Mouse (Mus musculus) heart, adult 11 months (tissue): ENCODE measurements around the gene Camsap1.

Source experiments
- DNase-seq: peaks from one replicate; pipeline ENCODE4 v3.0.0; 2022

Camsap1 gene

GRCm38 (mm10) chr2:25977587-25978239, 5.4 kb downstream of the Camsap1 start:
- DNase-seq, result peak; percentile 93

- no peak for DNase-seq
Observed at GRCm38 (mm10) chr2:25975141-25975770, 7.8 kb downstream of the Camsap1 start.

- peak; percentile 94 for DNase-seq
Observed at GRCm38 (mm10) chr2:25970426-25970825, 12.7 kb downstream of the Camsap1 start.

DNA sequence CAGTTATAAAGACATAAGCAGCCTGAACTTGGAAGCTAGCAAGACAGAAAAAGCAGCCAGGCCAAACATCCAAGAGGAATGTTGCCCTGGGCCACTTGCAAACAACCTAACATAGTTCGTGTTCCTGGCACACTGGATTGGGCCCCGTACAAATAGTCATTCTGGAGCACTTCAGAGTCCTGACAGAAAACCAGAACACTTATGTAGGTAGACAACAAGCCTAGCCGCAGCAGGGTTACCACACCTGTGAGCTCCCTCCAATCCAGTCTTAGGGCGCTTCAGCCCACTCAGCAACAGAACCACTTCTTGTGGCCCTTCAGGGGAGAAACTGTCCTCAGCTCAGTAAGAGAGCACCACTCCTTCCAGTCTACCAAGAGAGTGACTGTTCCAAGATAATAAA, 13.8 kb downstream of the Camsap1 start:
- peak; percentile 93 for DNase-seq

DNA sequence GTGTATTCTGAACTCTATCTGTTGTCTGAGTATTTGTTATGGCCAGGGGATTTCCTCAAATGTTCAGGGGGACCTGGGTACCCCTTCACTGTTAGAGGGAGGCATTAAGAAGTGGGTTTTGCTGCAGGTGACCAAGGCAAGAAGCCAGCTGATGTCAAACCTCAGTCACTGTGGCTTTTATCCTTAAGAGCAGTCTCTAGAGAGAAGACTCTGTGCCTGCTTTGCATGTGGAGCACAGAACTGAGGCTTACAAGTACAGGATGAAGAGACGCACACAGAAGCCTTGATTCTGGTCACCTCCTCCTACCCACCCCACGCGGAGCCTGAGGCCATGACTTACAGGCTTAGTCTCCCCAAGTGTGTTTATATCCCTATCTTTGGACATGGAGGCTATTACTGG, 33.8 kb downstream of the Camsap1 start:
- peak; percentile 44 for DNase-seq

GRCm38 (mm10) chr2:25947950-25948349, 35.1 kb downstream of the Camsap1 start:
- DNase-seq, result peak; percentile 85

DNA sequence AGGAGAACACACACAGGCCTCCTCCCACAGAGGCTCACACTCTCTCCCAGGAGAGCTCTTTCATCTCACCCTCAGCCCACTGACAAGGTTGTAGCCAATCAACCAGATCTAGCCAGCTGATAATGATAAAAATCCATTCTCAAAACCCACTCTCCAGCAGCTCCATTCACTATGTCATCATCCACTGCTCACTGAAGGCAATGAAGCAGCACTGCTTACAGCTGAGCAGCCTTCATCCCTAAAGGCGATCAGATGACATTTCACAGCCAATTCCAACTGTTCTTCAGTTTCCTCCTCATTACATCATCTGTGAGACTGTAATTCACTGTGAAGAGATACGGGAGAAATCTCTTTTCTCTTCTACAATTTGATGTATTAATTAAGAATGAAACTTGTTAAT, 39.3 kb downstream of the Camsap1 start:
- DNase-seq, result no peak

DNA sequence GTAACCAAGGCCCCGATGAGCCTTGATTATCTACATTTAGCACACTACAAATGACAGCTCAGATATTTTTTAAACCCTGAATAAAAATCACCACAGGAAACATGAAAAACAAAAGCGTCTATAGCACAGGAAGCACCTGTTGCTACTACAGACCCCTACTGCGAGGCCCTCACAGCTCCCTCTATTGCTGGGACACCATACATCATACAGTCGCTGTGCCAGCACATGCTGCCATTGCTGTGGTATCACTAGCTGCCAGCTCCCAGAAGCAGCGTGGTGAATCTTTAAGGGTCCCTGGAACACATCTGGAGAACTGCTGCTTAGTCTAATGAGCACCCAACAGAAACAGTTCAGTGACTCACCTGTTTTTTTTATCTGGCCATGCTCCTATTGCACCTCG, 42.6 kb downstream of the Camsap1 start:
- peak; percentile 55 for DNase-seq

DNA sequence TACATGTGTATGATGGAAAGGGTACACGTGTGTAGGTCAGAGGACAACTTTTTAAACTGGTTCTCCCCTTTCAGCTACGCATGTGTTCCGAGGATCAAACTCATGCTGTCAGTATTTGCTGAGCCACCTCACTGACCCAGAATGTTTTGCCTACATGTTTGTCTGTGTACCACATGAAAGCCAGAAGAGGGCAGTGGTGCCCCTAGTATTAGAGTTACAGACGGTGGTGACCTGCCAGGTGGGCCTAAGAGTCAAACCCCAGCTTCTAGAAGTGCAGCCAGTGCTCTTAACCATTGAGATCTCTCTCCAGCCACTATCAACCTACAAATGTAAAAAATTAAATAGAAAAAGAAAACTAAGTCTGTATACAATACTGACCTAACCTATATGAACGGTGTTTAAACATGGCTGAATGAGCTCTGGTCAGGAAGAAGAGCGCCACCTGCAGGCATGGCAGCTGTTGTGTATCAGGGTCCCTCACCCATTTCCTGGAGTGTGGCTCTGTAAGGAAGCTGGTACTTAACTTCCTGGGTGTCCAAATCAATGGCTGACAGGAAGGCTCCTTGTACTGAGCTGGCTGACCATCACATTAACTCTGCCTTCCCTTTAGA, 51.7 kb downstream of the Camsap1 start:
- peak; percentile 86 for DNase-seq

DNA sequence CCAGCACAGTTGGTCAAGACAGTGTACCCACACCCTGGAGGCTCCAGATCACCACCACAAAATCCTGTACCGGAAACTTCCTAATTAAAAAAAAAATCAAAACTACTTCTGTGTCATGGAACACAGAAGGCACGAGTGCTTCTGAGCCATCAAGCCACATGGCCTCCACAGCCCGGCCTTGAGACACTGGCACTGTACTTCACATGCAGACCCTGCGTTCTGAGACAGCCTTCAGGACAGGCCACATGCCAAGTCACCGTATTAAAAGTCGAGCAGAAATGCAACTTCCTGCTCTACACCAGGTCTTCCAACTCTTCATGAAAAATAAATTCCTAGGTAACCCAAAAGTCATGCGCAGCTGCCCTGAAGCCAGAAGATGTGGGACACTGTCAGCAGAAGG, 55.3 kb downstream of the Camsap1 start:
- DNase-seq, result no peak

DNA sequence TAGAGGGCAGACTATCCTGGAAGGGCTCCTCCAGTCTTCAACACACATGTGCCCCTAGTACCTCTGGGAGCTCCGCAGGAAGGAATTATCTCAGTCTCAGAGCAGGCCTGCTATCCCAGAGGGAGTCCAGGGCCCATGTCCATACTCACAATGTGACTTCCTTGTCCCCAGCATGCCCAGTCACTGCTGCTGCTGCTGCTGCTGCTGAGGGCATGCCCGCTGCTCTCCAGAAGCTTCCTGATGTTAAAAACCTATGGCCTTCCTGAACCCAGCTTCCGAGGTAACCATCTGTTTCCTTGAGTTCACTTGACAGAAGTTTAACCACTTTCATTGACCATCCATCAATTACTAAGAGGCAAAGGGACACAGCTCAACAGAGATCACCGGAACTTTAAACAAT, 58.1 kb downstream of the Camsap1 start:
- no peak for DNase-seq

- no peak for DNase-seq
Observed at GRCm38 (mm10) chr2:25923799-25924198, 59.3 kb downstream of the Camsap1 start.

- DNase-seq, result no peak
Observed at GRCm38 (mm10) chr2:25919972-25920371, 63.1 kb downstream of the Camsap1 start.

GRCm38 (mm10) chr2:25918408-25918807, 64.7 kb downstream of the Camsap1 start:
- DNase-seq, result no peak

GRCm38 (mm10) chr2:25914821-25915220, 68.3 kb downstream of the Camsap1 start:
- DNase-seq, result no peak

DNA sequence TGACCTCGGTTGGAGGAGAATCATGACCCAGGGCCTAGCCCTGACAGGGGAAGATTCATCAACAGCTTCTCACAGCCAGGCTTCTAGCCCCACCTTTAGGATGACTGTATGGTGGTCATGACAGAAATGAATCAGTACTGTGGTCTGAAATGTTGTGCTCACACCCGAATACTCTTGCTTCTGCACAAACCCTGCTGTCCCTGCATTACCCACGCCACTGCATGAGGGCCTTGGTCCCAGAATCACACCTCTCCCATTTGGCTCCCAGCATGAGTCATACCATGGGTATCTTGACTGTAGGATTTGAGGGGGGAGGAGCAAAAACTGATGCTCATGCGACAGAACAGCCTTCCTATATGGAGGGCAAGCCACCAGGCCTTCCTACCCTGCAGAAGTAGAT, 68.9 kb downstream of the Camsap1 start:
- no peak for DNase-seq

DNA sequence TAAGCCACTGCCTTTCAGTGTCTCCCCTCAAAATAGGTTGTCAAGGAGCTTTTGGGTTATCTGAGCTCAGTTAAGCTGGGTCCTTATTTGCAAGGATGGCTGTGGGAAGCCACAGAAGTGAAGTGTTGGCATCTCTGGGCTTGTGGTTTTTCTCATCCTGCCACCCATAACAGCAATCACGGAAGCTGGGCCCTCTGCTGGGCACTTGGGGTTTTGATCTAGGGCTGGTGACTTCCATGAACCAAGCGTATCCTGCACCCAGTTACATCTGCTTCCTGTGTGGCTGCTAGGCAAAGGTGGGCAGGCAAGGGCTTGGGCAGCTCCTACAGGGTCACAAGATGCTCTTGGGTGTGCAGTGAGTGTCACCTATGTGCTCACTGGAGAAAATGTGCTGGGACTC, 69.8 kb downstream of the Camsap1 start:
- DNase-seq, result no peak

DNA sequence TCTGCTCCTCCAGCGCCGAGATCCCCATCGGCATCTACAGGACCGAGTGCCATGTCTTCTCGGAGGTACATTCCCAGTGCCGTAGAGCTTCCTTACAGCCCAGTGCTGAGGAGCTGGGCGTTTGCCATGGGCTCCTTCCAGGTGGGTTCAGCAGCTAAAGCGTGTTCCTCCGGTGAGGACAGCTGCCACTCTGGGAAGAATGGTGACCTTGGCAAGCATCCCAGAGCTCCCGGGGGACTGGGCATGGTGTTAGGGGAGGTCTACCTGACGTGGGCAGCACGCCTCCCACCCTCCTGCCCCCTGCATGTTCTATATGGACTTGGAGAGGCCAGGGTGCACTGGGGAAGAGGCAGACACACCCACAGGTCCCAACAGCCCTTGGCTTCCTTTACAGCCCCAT, 73.2 kb downstream of the Camsap1 start:
- no peak for DNase-seq

DNA sequence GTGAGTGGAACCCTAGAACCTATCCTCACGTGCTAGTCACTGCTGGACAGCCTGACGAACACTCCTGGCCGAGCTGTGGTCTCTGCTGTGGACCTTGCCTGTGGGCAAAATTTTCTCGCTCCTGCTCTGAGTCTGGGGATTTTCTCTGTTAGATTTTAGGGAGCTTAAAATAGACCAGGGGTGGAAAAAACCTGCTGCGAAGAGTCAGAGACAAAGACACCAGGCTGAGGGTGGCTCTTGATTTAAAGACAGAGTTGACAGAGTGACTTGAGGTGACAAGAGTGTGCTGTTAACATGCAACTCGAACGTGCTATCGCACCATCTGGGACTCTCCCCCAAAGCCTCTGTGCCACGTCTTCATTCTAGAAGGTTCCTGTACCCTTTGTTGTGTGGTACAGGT, 84.1 kb downstream of the Camsap1 start:
- DNase-seq, result no peak

DNA sequence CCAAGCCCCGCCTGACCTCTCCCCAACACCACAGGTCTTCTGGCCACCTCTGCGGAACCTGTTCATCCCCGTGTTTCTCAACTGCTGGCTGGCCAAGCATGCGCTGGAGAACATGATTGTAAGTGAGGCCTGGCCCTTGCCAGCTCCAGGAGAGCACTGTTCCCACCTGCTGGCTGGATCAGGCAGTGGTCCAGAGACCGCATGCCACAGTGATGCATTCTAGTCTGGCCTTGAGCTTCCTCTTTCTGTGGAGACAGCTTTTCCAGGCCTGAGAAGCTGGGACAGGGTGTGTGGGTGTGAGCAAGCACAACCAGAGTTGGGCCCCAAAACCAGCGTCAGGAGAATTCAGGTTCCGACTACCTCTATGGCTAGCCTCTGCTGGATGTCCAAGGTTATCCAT, 90.6 kb downstream of the Camsap1 start:
- no peak for DNase-seq

DNA sequence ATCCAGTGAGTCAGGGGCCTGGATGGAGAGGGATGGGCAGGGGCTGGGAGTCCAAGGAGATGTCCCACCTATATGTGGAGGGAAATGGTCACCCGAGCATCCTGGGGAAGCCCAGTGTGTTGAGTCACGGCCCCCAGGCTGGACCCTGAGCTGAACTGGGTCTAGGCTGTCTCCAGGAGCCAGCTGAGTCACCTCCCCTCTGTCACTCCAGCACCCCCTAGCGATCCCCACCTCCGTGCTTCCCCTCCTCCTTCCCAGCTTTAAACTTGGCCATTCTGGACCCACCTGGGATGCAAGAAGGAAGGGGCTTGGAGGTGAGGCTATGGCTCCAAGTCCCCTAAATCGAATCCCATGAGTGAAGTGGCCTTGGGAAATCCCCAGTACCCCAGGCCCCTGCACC, 94.9 kb downstream of the Camsap1 start:
- no peak for DNase-seq

DNA sequence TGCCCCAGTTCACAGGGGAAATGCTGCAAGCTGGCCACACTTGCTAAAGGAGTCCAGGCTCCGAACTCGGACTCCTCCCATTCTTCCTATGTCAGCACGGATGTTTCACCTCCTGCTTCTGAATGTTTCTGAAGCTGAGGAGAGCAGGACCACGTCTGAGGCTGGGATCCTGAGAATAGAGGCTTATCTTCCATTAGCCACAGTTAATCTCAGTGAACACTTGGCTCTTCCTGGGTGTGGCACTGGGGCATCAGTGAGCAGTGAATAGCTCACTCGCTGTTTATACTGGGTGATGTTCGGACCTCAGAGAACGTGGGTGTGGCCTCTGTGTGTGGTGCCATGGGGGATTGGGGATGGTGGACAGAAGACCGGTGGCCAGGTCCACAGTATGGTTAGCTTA, 95.9 kb downstream of the Camsap1 start:
- DNase-seq, result no peak

GRCm38 (mm10) chr2:25884756-25885155, 98.3 kb downstream of the Camsap1 start:
- DNase-seq, result no peak

GRCm38 (mm10) chr2:25882276-25882675, 100.8 kb downstream of the Camsap1 start:
- no peak for DNase-seq

DNA sequence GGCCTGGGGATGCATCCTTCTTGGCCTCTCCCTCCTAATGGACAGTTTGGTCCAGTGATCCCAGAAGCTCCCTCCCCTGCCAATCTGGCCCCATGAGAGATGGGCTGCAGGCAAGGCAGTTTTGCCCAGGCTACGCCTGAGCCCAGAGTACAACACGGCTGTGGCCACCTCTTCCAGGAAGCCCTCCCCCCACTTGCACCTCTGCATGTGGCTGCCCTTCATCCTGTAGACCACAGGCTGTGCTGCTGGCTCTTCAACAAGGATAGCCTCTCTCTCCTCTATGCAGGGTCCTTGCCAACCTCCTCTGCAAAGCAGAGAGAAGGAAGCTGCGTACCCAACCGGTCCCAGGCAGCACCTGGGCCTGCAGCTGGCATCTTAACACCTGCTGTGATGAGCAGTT, 104.0 kb downstream of the Camsap1 start:
- no peak for DNase-seq
